ENCODE assay signal across 11 mouse cellular contexts in genomic region chr5:149909108-149909739, GRCm38 (mm10).
DNase-seq lines count a peak whose midpoint lies in the region; ATAC-seq lines count a peak whose summit lies in the region.
"Had no signal": no experiment of that assay in that cellular context is flagged by ENCODE, and none has a peak within 500 bp of the region (broad histone marks: within the 10 kb centered on the region; RNA-seq: fewer than 3 reads in every experiment).

No protein-coding gene starts in this region.

- no peaks in the 10 kb centered on the region for H3K9me3 ChIP-seq in hindbrain, embryonic 14.5 days (ENCODE audit: control insufficient read depth, low read length)
- H3K9me3 ChIP-seq in hindbrain, embryonic 11.5 days (ENCODE audit: control insufficient read depth, low read length) = no peaks in the 10 kb centered on the region
- no peaks in the 10 kb centered on the region for H3K9me3 ChIP-seq in forebrain, embryonic 14.5 days (replicated peaks; ENCODE audit: control insufficient read depth, low read length)
- H3K9me3 ChIP-seq: embryonic facial prominence, embryonic 12.5 days had no signal

- no peaks in the 10 kb centered on the region for H3K27me3 ChIP-seq in hindbrain, embryonic 14.5 days (ENCODE audit: control insufficient read depth, insufficient read depth, low read length)
- no peaks in the 10 kb centered on the region for H3K27me3 ChIP-seq in hindbrain, embryonic 11.5 days (ENCODE audit: control insufficient read depth, insufficient read depth, low read length)
- no peaks in the 10 kb centered on the region for H3K27me3 ChIP-seq in forebrain, embryonic 14.5 days (replicated peaks; ENCODE audit: control insufficient read depth, insufficient read depth, low read length)
- H3K27me3 ChIP-seq: embryonic facial prominence, embryonic 12.5 days had no signal

- H3K9ac ChIP-seq in hindbrain, embryonic 14.5 days = no peak overlapping the region
- H3K9ac ChIP-seq in hindbrain, embryonic 11.5 days (ENCODE audit: low read depth, low read length) = no peak overlapping the region
- H3K9ac ChIP-seq in forebrain, embryonic 14.5 days (ENCODE audit: low read length) = no peak overlapping the region
- H3K9ac ChIP-seq: embryonic facial prominence, embryonic 12.5 days had no signal

- no peaks in the 10 kb centered on the region for H3K4me1 ChIP-seq in hindbrain, embryonic 14.5 days (replicated peaks; ENCODE audit: control insufficient read depth, insufficient read depth, low read length)
- no peaks in the 10 kb centered on the region for H3K4me1 ChIP-seq in hindbrain, embryonic 11.5 days (replicated peaks; ENCODE audit: control insufficient read depth, insufficient read depth, low read length)
- H3K4me1 ChIP-seq in forebrain, embryonic 14.5 days (ENCODE audit: control insufficient read depth, insufficient read depth, low read length) = no peaks in the 10 kb centered on the region
- H3K4me1 ChIP-seq: embryonic facial prominence, embryonic 12.5 days had no signal

- H3K36me3 ChIP-seq in hindbrain, embryonic 14.5 days (replicated peaks; ENCODE audit: control insufficient read depth, insufficient read depth) = no peaks in the 10 kb centered on the region
- H3K36me3 ChIP-seq in hindbrain, embryonic 11.5 days (ENCODE audit: control insufficient read depth, insufficient read depth, low read length) = no peaks in the 10 kb centered on the region
- H3K36me3 ChIP-seq in forebrain, embryonic 14.5 days (ENCODE audit: control insufficient read depth, insufficient read depth, low read length) = no peaks in the 10 kb centered on the region
- H3K36me3 ChIP-seq: embryonic facial prominence, embryonic 12.5 days had no signal

- WGBS in hindbrain, embryonic 14.5 days = 79% methylated on average over 13 of the region's 13 CpGs
- whole genome bisulfite sequencing in hindbrain, embryonic 11.5 days = 70% methylated on average over 13 of the region's 13 CpGs
- whole genome bisulfite sequencing in forebrain, embryonic 14.5 days = 82% methylated on average over 13 of the region's 13 CpGs

- no peak for DNase-seq in hindbrain, embryonic 14.5 days (ENCODE audit: low spot score)
- DNase-seq in hindbrain, embryonic 11.5 days (ENCODE audit: low spot score) = no peak
- DNase-seq in forelimb bud, embryonic 11.5 days (ENCODE audit: low read depth, low spot score) = peak; percentile 43
- DNase-seq in kidney, adult 8-10 months = peak; percentile 5 to 12
- peak; percentile 35 for DNase-seq in neural tube, embryonic 10.5 days (ENCODE audit: extremely low spot score, low spot score)
- DNase-seq in forebrain, embryonic 14.5 days (ENCODE audit: low spot score) = no peak
- DNase-seq: gastrocnemius, adult 2 months had no signal

- no peak overlapping the region for H3K4me2 ChIP-seq in hindbrain, embryonic 14.5 days (replicated peaks)
- H3K4me2 ChIP-seq in hindbrain, embryonic 11.5 days (replicated peaks; ENCODE audit: low read depth, low read length) = no peak overlapping the region
- no peak overlapping the region for H3K4me2 ChIP-seq in forebrain, embryonic 14.5 days (ENCODE audit: low read length)
- H3K4me2 ChIP-seq: embryonic facial prominence, embryonic 12.5 days had no signal

- 0 out of 2 replicates have a peak overlapping the region, but pooled peaks have one; percentile 33 for H3K27ac ChIP-seq in hindbrain, embryonic 14.5 days
- no peak overlapping the region for H3K27ac ChIP-seq in hindbrain, embryonic 11.5 days (ENCODE audit: low read depth, low read length)
- no peak overlapping the region for H3K27ac ChIP-seq in forebrain, embryonic 14.5 days (ENCODE audit: low read depth, low read length)
- H3K27ac ChIP-seq: embryonic facial prominence, embryonic 12.5 days; gastrocnemius, adult 2 months; left cerebral cortex, adult 2 months had no signal

- no peak for ATAC-seq in hindbrain, embryonic 14.5 days (ENCODE audit: low FRiP score)
- no peak for ATAC-seq in hindbrain, embryonic 11.5 days (ENCODE audit: low FRiP score)
- no peak for ATAC-seq in forebrain, embryonic 14.5 days
- ATAC-seq in megakaryocyte-erythroid progenitor cell, adult 5-6 weeks (replicated peaks; ENCODE audit: low FRiP score, low TSS enrichment, poor library complexity, severe bottlenecking) = no peak
- no peak for ATAC-seq in erythroid progenitor cell, adult 5-6 weeks (replicated peaks; ENCODE audit: low FRiP score, poor library complexity, severe bottlenecking)

- H3K4me3 ChIP-seq in hindbrain, embryonic 14.5 days (replicated peaks; ENCODE audit: low read length) = no peak overlapping the region
- H3K4me3 ChIP-seq in hindbrain, embryonic 11.5 days (ENCODE audit: low read depth, low read length) = no peak overlapping the region
- no peak overlapping the region for H3K4me3 ChIP-seq in forebrain, embryonic 14.5 days (ENCODE audit: low read depth, low read length)
- H3K4me3 ChIP-seq: embryonic facial prominence, embryonic 12.5 days; gastrocnemius, adult 2 months; left cerebral cortex, adult 2 months had no signal

Comparison
In these comparisons a context has a peak if more than half of its experiments do, and no peak if none do; other contexts are left out.
1. DNase-seq: peak in forelimb bud, embryonic 11.5 days (single experiment), kidney, adult 8-10 months (2 of 2) and neural tube, embryonic 10.5 days (single experiment); none in hindbrain, embryonic 14.5 days (single experiment), hindbrain, embryonic 11.5 days (single experiment) and forebrain, embryonic 14.5 days (single experiment).